Mouse (Mus musculus) retina, embryonic 14.5 days (tissue): Measurements from ENCODE around the gene Mrpl22.
"Not testable (repeated sequence)": the region's sequence is repeated elsewhere in the genome, so short reads cannot be mapped to it uniquely, and the experiment has no call there.

Experiments used
- DNase-seq: peaks from one replicate; pipeline ENCODE4 v3.0.0-alpha.2; 2015; ENCODE audit warnings: low spot score

The Mrpl22 gene

GRCm38 (mm10) chr11:58171459-58172091, at the start of gene Mrpl22:
Mrpl22 (plus strand) TSS chr11:58171661.
- DNase-seq = peak; percentile 98

- DNase-seq = no peak
Measured at GRCm38 (mm10) chr11:58123711-58124110, 47.8 kb upstream of the Mrpl22 start.

DNA sequence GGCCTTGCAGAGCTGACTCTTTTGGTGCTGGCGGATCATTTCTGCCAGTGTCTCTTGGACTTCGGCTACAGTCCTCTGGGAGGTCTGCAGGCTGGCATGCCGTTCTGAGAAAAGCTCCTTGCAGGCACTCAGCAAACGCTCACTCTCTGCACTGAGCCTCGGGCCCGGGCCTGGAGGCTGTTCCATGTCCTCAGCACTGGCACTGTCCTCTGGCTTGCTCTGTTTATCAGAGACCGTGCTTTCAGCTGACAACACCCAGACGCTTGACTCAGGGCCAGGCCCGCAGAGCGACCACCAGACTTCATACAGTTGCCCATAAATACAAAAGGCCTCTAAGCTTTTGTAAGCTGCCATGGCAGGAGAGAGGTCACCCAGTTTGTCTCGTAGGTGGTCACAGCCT, 46.4 kb upstream of the Mrpl22 start:
- DNase-seq = no peak

DNA sequence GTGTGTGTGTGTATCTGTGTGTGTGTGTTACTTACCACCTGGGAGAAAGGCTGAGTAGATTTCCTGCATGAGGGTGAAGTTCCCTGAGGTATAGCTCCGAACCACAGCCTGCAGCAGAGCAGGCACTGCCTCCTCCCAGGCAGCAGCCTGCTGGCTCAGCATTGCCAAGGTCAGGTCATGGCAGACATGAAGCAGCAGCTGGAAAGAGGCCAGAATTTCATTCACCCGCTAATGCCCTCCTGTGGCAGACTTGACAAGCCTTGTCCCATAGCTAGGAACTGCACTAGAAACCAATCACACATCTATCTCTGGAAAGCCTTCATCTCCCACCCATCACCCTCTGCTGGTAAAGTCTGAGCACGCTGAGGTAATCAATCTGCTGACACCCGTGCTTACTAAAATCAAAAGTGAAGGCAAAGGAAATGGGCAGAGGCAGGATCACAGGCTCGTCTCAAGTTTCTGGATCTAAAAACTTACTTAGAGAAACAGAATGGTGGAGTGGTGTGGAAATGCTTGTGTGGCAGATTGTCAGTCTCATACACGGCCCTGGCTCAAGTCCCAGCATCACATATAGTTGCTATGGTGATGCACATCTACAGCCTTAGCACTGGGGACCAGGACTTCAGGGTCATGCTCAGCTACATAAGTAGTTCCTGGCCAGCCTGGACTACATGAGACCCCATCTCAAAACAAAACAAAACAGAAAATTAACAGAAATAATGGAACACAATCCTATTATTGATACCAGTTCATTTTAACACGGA, 44.9 kb upstream of the Mrpl22 start:
- peak; percentile 12 for DNase-seq

DNA sequence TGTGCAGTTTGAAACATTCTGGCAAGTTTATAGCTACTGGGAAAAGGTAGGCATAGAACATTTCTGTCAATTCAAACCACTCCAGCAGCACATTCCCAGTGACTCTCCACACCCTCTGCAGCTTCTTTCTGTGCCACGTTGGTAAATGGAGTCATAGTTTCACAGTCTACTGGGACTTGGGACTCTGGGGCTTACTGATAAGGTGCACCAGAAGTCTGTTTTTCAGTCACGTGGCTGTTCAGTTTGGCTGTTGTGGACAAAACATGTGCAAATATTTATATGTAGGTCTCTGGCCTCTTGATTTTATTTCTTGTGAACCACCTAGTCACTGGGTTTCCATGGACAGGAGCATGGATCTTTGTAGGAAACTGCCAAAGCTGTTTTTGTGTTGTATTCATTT, 43.9 kb upstream of the Mrpl22 start:
- DNase-seq = no peak

- no peak for DNase-seq
Measured at GRCm38 (mm10) chr11:58129302-58129843, 42.1 kb upstream of the Mrpl22 start.

DNA sequence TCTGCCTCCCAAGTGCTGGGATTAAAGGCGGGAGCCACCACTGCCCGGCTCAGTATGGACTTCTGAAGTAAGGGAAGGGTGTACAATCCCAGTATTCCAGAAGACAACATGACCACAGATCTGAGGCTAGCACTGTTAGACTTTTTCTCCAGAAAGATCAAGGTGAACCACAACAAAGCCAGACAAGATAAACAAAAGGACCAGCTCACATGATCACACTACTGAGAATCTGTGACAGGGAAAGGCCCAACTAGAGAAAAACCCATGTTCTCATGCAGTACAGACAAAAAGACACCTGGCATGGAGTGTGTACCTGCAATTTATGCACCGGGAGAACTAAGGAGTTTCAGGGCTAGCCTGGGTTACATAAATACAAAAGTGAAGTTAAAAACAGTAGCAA, 39.4 kb upstream of the Mrpl22 start:
- no peak for DNase-seq

GRCm38 (mm10) chr11:58134869-58135268, 36.6 kb upstream of the Mrpl22 start:
- no peak for DNase-seq

GRCm38 (mm10) chr11:58135296-58135695, 36.2 kb upstream of the Mrpl22 start:
- DNase-seq = no peak

DNA sequence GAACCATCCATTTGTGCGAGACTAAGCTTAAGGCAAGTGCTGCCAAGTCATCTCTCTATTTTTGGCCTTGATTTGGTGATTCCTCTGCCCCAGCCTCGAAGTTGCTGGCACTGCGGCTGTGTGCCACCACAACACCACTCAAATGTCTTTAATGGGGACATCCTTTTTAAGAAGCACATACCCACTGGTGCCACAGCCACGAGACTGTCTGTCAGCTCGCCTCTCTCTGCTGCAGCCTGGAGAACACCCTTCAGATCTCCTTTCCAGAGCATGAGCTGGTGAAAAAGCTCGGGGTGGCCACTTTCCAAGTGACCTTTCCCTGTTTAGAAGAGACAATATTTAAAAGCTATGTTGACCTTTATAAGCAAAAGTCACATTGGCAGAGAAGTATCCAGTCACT, 34.8 kb upstream of the Mrpl22 start:
- DNase-seq = no peak

- no peak for DNase-seq
Measured at GRCm38 (mm10) chr11:58138821-58139220, 32.6 kb upstream of the Mrpl22 start.

DNA sequence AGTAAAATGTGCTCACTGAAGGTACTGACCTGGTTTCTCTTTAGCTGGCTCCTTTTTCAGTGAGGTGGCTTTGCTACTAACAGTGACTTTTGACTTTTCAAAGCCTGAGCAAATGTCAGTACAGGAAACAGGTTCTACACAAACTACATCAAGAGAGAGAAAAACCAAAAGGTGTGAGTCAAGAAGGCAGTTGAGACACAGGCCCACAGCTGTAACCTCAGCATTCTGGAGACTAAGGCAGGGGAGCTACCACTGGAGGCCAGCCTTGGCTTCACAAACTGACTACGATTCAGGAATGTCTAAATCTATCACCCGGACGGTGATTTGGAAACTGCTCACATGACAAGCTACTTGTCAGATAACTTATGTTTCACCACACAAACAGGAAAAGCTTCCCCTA, 32.0 kb upstream of the Mrpl22 start:
- DNase-seq = no peak

DNA sequence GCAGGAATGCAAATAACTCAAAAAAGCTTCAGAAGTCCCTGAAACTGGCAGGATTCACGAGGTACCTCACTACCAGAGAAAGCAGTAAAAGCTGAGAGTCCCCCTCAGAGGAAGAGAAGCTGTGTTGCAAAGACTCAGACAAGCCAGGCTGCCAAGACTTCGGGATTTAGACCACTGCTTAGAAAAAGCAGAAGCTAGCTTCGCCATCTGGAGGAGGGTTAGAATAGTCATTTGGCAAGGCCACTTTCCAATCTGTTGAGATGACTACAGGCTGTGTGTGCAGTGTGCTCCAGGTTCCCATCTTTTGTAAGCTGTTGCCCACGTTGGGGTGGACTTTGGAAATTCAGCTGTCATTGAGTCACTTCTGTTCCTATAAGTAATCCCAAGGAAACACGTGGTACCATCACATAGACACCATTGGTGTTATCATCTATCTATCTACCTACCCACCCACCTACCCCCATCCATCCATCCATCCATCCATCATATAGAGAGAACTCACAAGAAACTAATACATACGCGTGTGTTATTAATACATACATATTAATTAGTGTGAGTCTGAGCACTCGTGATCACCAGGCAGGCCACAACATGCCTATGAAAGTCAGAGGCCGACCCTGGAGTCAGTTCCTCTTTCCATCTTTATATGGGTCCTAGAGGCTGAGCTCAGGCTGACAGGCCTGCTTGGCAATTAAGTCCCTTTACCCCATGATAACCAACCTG, 27.6 kb upstream of the Mrpl22 start:
- DNase-seq = no peak

DNA sequence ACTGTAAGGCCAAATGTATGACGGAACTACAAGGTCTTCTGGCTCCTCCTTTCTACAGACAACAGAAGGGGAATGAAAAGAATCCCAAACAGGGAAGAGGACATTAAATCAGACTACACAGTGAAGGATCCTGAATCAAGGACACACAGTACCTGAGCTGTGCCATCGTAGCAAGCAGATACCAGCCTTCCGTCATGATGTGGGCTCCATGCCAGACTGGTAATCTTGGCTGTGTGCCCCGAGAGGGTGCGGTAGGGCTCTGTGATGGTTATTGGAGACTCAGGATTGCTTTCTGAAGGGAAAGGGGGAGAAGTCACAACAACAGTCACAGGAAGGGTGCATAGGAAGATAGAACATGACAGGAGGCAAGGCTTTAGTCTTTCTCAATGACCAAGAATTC, 25.2 kb upstream of the Mrpl22 start:
- no peak for DNase-seq

DNA sequence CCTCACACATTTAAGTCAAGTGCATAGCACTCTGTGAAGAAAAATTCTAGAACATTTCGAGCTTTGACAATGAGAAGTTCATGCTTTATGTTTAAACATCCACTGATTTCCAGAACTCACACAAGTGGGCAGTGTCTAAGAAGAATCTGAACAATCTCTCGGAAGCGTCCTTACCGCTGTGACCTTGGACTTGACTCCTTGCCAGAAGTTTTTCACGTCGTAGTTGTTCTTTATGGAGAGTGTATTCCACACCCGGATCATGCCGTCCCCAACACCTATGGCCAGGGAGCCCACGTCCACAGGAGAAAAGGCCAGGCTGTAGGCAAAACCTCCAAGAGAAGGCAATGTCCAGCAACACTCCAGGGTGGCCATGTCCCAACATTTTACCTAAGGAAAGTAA, 16.0 kb upstream of the Mrpl22 start:
- no peak for DNase-seq

- no peak for DNase-seq
Measured at GRCm38 (mm10) chr11:58156871-58157270, 14.6 kb upstream of the Mrpl22 start.

DNA sequence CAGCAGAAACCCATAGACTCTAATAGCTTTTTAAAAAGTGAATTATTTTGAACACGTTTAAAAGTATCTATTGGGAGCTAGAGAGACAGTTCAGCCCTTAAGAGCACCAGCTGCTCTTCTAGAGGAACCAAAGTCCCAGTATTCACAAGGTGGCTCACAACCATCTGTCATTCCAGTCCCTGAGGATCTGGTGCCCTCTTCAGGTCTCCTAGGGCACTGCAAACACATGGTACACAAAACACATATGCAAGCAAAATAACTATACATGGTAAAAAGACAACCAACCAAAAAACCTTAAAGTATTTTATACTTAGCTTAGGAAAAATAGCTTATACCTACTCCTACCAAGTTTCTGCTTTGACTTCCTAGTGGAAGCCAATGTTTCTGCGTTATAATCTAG, 6.4 kb upstream of the Mrpl22 start:
- DNase-seq = peak; percentile 23

DNA sequence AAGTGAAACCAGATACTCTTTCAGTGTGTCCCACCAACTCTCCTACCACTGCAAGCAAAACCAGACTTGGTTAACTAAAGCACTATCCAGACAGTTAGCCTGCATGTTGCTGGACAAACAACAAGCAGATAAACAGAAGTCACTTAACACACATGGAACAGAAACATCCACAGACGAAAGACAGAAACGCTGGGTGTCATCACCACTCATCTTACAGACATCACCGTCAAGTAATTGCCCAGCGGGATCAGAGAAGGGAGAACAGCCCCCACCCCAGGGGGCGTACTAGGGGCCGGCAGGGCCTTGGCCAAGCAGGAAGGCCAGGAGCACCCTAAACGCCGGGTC, 3.7 kb upstream of the Mrpl22 start:
- no peak for DNase-seq

- peak; percentile 91 for DNase-seq
Measured at GRCm38 (mm10) chr11:58168167-58168915, 3.1 kb upstream of the Mrpl22 start, which contains the start of gene Gemin5. Gemin5 (minus strand) TSS chr11:58168539.

- no peak for DNase-seq
Measured at GRCm38 (mm10) chr11:58169666-58170065, 1.8 kb upstream of the Mrpl22 start.

DNA sequence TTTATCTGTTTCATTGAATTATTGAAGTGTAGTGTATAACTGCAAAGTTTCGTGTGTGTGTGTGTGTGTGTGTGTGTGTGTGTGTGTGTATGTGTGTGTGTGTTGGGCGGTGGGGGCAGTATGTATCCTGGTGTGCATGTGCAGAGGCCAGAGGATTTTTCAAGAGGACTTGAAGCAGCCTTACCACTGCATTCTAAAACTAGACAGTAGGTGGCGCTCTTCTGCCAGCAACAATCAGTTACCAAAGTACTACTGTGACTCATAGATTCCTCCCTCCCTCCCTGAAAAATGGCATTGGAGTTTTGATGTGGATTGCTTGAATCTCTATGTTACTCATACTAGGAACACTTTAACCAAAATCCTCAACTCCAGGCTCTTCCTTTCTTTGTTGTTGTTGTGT, 8.1 kb downstream of the Mrpl22 start:
- peak; percentile 91 for DNase-seq

GRCm38 (mm10) chr11:58179986-58180385, 8.5 kb downstream of the Mrpl22 start:
- not testable (repeated sequence) for DNase-seq
